Mouse (Mus musculus): Measurements from ENCODE around the gene Mmp21.
"Not testable (repeated sequence)": the region's sequence is repeated elsewhere in the genome, so short reads cannot be mapped to it uniquely, and the experiment has no call there.

Mmp21 gene

DNA sequence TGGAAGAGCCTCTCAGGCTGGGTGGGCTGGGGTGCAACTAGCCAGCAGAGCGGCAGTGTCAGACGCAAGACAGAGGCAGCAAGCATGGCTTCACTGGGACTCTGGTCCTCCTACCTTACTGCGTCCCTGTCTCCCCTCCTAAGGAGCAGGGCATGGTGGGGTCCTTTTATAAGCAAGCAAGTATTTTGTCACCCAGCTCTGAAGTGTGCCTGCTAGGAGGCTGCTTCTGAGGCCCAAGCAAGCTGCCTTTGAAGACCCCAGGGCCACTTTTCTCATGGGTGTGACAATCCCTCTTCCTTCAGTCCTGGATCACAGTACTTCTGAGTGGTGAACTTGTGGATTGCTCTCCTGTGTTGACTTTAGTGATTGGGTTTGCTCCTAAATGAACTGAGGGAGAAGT is at the start of gene Mmp21:
TSS of gene Mmp21 (minus strand) at position 101 of the 400 bp plus-strand sequence.
- no peak for DNase-seq (ENCODE audit: low read depth, low spot score)

DNA sequence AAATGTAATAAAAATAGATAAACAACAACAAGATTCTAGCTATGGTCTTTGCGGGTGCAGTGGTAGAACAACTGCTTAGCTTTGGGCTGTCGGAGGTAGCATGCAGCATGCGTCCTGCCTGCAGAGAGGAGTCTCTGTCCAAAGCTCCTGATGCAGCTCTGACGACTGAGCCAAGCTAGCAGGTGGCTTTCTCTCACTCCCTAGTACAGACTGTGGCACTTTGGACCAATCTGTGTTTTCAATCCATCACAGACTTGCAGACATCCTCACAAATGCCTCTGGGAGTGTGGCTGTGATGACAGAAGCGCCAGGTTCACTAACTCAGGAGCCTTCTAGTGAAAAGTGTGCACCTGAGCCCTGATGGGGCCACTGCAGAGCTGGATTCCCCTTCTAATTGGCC is 49.5 kb upstream of the Mmp21 start:
- DNase-seq (ENCODE audit: low read depth, low spot score), result no peak

DNA sequence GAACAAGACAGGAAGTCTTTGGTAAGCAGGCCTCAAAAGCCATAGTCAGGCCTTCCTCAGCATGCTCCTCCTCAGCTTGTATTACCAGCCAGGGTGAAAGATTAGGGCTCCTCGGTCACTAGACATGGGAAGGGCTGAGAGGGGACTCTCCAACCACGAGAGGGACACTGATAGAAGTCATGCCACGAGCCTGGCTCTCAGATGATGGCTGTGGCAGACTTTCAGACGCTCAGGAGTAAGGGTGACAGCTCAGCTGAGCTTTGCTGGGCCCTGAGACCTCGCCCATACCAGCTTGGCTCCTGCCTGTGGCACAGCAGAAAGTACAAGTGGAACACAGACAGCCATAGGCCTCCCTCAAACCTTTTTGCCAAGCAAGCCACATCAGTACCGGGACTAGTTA is 47.2 kb upstream of the Mmp21 start:
- no peak for DNase-seq (ENCODE audit: low read depth, low spot score)

DNA sequence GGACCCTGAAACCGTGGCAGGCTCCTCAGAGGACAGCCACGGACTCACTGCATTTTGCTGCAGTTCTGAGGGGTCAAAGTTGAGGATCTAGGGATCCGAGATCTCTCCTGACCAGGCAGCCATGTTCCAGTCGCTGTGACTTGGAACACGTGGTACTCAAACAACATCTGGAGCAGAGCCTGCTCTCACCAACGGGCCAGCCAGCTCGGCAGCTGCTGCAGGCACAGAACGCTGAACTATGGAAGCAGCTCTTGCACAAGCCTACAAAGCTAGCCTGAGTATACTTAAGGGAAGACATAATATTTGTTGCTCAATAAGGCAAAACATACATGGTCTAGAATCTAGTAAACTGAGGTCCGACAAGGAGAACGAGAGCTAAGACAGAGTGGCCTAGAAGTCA is 45.7 kb upstream of the Mmp21 start:
- DNase-seq (ENCODE audit: low read depth, low spot score), result no peak

GRCm38 (mm10) chr7:133724844-133725243 is 45.0 kb upstream of the Mmp21 start:
- no peak for DNase-seq (ENCODE audit: low read depth, low spot score)

DNA sequence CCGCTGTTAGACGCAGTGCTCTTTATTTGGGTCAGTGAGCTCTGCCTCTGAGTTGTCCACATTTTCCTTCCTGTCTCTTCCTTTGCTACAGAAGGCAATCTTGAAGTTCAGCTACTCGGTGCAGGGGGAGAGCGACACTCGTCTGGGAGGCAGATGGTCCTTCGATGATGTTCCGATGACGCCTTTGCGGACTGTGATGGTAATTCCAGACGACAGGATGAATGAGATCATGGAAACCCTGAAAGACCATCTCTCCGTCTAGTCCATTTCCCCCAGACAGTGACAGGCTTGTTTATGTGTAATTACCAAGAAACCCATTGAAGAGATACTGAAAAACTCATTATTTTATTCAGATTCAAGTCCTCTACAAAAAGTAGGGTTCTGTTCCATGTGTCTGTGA is 40.8 kb upstream of the Mmp21 start:
- DNase-seq (ENCODE audit: low read depth, low spot score), result no peak

DNA sequence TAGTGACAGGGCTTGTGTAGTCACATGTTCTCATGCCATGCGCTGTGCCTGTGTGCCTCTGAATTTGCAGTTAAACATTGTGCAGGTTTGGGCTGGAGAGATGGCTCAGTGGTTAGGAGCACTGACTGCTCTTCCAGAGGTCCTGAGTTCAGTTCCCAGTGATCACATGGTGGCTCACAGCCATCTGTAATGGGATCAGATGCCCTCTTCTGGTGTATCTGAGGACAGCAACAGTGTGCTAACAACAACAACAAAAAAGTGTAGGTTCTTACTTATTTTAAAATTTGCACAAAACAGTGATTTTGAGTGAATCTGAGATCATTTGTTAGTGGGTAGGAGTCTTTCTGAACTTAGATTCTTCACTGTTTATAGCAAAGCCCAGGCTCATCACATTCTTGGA is 38.7 kb upstream of the Mmp21 start:
- no peak for DNase-seq (ENCODE audit: low read depth, low spot score)

DNA sequence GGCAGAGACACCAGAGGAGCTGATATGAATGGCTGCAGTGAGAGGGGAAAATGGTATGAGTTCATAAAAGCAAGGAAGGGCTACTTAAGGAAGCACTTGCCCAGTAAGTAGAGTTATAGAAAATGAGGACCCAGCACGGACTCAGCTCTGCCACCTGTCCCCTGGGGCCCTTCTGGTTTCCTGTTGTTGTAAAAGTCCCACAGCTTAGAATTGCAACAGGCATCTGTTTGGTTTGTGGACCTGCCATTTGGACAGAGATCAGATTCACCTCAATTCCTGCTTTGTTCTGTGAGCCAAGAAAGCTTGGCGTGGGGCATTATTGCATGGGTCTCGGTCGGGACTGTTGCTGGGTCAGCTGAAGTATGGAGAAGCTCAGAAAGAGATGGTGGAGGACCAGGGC is 35.5 kb upstream of the Mmp21 start:
- DNase-seq (ENCODE audit: low read depth, low spot score), result no peak

DNA sequence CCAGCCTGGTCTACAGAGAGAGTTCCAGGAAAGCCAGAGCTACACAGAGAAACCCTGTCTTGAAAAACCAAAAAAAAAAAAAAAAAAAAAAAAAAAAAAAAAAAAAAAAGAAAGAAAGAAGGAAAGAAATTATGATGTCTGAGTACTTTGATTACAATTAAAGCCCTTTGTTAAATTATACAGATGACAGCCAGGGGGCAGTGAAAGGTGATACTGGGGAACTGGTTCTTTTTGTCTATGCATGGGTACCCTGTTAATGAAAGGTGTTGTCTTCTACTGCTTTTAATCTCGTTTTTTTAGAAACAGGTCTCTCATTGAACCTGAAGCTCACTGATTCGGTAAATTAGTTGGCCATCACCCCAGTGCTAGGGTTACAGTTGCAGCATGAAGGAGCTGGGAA is 27.4 kb upstream of the Mmp21 start:
- no peak for DNase-seq (ENCODE audit: low read depth, low spot score)

DNA sequence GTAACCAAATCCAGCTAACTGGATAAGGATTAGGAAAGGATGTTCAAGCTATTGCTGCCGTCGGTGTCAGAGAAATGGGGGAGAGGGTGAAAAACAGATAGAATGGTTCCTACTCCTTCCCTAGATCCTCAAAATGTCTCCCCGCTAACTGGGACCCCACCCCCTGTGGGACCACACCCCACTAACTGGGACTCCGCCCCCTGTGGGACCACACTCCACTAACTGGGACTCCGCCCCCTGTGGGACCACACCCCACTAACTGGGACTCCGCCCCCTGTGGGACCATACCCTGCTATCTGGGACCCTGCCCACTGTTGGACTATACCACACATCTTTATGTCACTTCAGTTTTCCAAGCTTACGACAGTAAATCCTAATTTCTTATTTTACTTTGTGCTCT is 24.0 kb upstream of the Mmp21 start:
- DNase-seq (ENCODE audit: low read depth, low spot score), result no peak

DNA sequence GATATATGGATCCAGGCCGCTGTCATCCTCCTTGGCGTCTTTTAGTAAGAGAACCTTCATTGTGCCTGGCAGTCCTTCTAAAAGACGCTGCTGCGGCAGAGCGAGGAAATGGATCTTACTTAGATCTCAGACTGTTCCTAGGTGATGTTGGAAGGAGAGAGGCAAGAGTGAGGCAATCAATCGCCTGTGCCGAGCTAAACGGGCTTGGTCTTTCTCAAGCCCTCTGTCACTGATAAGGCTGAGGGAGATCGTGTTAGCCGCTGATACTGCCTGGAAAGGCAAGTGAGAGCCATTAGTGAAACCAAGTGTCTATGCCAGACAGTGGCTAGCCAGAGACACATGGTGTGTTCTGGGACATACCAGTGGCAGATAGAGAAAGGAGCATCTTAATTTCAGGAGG is 22.5 kb upstream of the Mmp21 start:
- no peak for DNase-seq (ENCODE audit: low read depth, low spot score)

- DNase-seq (ENCODE audit: low read depth, low spot score), result no peak
Observed at GRCm38 (mm10) chr7:133701366-133701765, 21.5 kb upstream of the Mmp21 start.

GRCm38 (mm10) chr7:133699885-133700284 is 20.0 kb upstream of the Mmp21 start:
- no peak for DNase-seq (ENCODE audit: low read depth, low spot score)

GRCm38 (mm10) chr7:133698021-133698709 is 18.3 kb upstream of the Mmp21 start:
- DNase-seq (ENCODE audit: low read depth, low spot score), result no peak

DNA sequence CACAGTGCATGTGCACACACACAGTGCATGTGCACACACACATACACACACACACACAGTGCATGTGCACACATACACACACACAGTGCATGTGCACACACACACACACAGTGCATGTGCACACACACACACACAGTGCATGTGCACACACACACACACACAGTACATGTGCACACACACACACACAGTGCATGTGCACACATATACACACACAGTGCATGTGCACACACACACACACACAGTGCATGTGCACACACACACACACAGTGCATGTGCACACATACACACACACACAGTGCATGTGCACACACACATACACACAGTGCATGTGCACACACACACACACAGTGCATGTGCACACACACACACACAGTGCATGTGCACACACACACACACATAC is 5.8 kb upstream of the Mmp21 start:
- DNase-seq (ENCODE audit: low read depth, low spot score), result not testable (repeated sequence)

DNA sequence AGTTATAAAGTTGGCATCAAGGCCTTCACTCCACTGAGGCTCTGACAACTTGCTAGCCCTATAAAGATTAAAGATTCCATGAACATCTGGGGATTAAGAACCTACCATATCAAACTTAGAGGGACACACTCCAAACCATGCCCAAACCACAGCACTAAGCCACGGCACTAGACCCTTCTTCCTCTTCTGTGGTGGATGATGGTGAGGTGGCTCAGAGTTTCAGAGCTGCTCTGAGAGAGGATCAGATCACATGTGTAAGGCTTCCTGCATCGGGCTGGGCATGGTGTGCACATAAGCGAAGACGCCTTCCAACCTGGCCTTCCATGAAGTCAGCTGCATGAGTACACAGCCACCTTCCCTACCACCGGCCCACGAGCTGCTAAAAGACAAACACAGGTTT is 4.8 kb upstream of the Mmp21 start:
- no peak for DNase-seq (ENCODE audit: low read depth, low spot score)

- DNase-seq (ENCODE audit: low read depth, low spot score), result no peak
Observed at GRCm38 (mm10) chr7:133684110-133684509, 4.2 kb upstream of the Mmp21 start.

DNA sequence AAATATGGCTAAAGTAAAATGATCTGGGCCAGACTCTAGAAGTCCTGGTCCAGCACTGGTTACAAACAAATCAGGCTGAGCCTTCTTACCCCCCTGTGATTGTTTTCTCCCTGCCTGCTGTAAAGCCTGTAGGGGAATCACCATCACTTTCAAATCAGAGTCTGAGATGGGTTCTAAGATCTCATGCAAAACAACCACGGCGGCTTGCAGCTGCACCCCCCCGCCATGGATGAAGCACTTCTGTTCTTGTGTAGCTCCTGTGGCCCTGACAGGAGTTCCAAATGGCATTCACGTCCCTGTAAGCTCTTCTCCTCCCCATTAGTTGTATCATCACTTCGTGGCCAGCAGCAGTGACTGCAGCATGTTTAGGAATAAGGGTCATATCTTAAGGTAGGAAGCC is 3.8 kb upstream of the Mmp21 start:
- no peak for DNase-seq (ENCODE audit: low read depth, low spot score)

GRCm38 (mm10) chr7:133679439-133679838 is 422 bp downstream of the Mmp21 start:
- DNase-seq (ENCODE audit: low read depth, low spot score), result no peak

GRCm38 (mm10) chr7:133678716-133679115 is 1.1 kb downstream of the Mmp21 start:
- no peak for DNase-seq (ENCODE audit: low read depth, low spot score)

DNA sequence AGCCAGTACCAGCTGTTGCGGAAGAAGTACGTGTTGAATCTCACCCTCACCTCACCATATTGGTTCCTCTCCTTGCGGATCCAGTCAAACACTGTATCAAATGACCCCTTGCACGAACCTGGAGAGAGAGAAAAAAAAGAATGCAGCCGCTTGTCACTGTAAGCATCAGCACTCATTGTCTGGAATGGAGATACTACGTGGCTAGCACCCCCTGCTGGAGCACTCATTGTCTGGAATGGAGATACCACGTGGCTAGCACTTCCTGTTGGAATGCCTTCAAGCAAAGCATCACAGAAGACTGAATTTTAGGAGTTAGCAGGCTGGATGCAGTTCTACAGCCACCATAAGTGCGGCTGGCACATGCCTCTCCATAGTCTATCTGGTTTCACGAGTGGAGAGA is 3.9 kb downstream of the Mmp21 start:
- no peak for DNase-seq (ENCODE audit: low read depth, low spot score)

GRCm38 (mm10) chr7:133670846-133671245 is 9.0 kb downstream of the Mmp21 start:
- DNase-seq (ENCODE audit: low read depth, low spot score), result no peak

- no peak for DNase-seq (ENCODE audit: low read depth, low spot score)
Observed at GRCm38 (mm10) chr7:133669946-133670345, 9.9 kb downstream of the Mmp21 start.

DNA sequence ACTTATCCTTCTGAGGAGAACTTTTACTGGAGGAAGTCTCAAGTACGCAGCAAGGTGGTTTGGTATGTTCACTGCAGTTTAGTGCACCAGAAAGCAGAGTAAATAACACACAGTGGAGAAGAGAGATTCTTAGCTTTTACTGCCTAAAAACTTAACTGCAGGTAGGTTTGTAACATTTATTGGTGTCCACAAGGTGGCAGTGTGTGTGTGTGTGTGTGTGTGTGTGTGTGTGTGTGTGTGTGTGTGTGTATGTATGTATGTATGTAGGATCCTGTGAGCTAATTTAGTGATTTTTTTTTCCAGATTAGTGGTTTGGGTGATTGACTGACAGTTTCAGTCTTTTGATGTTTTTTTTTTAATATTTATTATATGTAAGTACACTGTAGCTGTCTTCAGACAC is 10.8 kb downstream of the Mmp21 start:
- peak; percentile 8 for DNase-seq (ENCODE audit: low read depth, low spot score)

All from brain, embryonic 18.5 days (tissue).